Mouse (Mus musculus) liver, embryonic 14.5 days (tissue): ENCODE measurements at regions not wholly inside any gene's neighbourhood (a gene's known extent, or its start where the extent isn't known, plus 50 kb on each side); places are given as distances from the start of the nearest gene placed in this dataset.

Experiments used
- ATAC-seq: fragments of 200-750 bp; cut with Nextera tagmentation; 2 replicates; pipeline ENCODE4 v1.8.0; 2017; ENCODE audit warnings: moderate number of reproducible peaks, mild to moderate bottlenecking, moderate library complexity; ENCODE audit not compliant: insufficient read depth
- DNase-seq, 3 experiments: peaks; one replicate each; pipeline ENCODE4 v3.0.0-alpha.2; 2012 to 2013; ENCODE audit warnings: low read depth in 3 of 3, low spot score in 3 of 3
- H3K27ac ChIP-seq: fragments of 300-500 bp; sonication (generic); 2 replicates; pipeline ENCODE4 v1.5.1; 2014; ENCODE audit warnings: moderate library complexity, mild to moderate bottlenecking, control low read depth, inconsistent platforms
- H3K27me3 ChIP-seq: fragments of 300-500 bp; sonication (generic); 2 replicates; pipeline ENCODE4 v1.6.1; 2014; ENCODE audit warnings: mild to moderate bottlenecking, low read length, moderate library complexity; ENCODE audit not compliant: control insufficient read depth, insufficient read depth
- H3K36me3 ChIP-seq: fragments of 300-500 bp; sonication (generic); replicated peaks from 2 replicates; pipeline ENCODE4 v1.6.1; 2014; ENCODE audit warnings: low read depth; ENCODE audit not compliant: control insufficient read depth, insufficient read depth
- H3K4me1 ChIP-seq, 2 experiments: fragments of 200-500 bp in 1 of 2; fragments of 300-500 bp in 1 of 2; sonication (generic) in 1 of 2; replicated peaks; 2 replicates each; pipeline ENCODE4 v1.6.1; 2012 to 2014; ENCODE audit warnings: antibody characterized with exemption in 1 of 2, inconsistent platforms in 1 of 2, low read length in 1 of 2; ENCODE audit not compliant: control insufficient read depth in 2 of 2, insufficient read depth in 2 of 2
- H3K4me2 ChIP-seq: fragments of 300-500 bp; sonication (generic); 2 replicates; pipeline ENCODE4 v1.6.1; 2014; ENCODE audit warnings: low read depth, mild to moderate bottlenecking, control low read depth, moderate library complexity
- H3K4me3 ChIP-seq, 2 experiments: fragments of 200-500 bp in 1 of 2; fragments of 300-500 bp in 1 of 2; sonication (generic) in 1 of 2; 2 replicates each; pipeline ENCODE4 v1.5.1; 2012 to 2014; ENCODE audit warnings: low read depth in 2 of 2, low read length in 2 of 2, mild to moderate bottlenecking in 2 of 2, control low read depth in 1 of 2, inconsistent platforms in 1 of 2, moderate library complexity in 1 of 2; ENCODE audit not compliant: insufficient read depth in 1 of 2
- H3K9ac ChIP-seq: fragments of 300-500 bp; sonication (generic); replicated peaks from 2 replicates; pipeline ENCODE4 v1.6.1; 2014; ENCODE audit warnings: mild to moderate bottlenecking, control low read depth, moderate library complexity
- H3K9me3 ChIP-seq: fragments of 300-500 bp; sonication (generic); 2 replicates; pipeline ENCODE4 v1.6.1; 2016; ENCODE audit warnings: low read length, mixed read lengths; ENCODE audit not compliant: control insufficient read depth
- CTCF ChIP-seq: IDR thresholded peaks from 2 replicates; pipeline ENCODE4 v1.5.1; 2016; ENCODE audit warnings: antibody characterized with exemption, low read depth, control low read depth
- EP300 ChIP-seq: IDR thresholded peaks from 2 replicates; pipeline ENCODE4 v1.6.1; 2016; ENCODE audit warnings: antibody characterized with exemption, low read depth
- WGBS: fragments of 180-500 bp; shearing (Covaris S2); extraction: QIAGEN DNeasy Blood & Tissue Kit; methylation state at CpG from one replicate; pipeline ENCODE4 v1.1.7; 2014; ENCODE audit not compliant: insufficient replicate concordance; 5-methylcytosine and 5-hydroxymethylcytosine counted together

DNA sequence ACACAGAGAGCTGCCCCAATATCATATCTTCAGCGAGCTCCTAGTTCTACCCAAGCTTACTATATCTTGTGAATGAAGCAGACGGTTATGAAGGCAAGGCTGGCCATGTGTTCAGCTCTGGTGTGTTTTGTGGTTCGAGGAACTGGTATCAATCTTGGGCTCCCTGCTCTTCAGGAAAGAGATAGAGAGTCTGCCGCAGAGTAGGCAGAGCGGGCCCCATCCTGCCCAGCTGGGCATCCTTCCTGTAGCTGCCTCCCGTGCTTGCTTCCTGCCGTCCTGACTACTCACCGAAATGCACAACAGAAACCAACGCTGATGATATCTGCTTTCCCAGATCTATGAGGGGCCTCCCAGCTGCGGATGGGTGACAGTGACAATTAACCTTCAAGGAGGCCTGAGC is 60.3 kb downstream of the Snrpe start:
- H3K4me3 ChIP-seq, result no peak overlapping the region
- ATAC-seq, result no peak
- H3K9me3 ChIP-seq, result no peaks in the 10 kb centered on the region
- H3K4me2 ChIP-seq, result no peak overlapping the region
- no peaks in the 10 kb centered on the region for H3K4me1 ChIP-seq
- no peak overlapping the region for H3K27ac ChIP-seq
- WGBS, result 17% methylated on average over 10 of the region's 10 CpGs
- no peaks in the 10 kb centered on the region for H3K27me3 ChIP-seq
- no peak for TF ChIP-seq CTCF
- TF ChIP-seq EP300, result no peak; the same call in 1 of the 2 replicates
- no peaks in the 10 kb centered on the region for H3K36me3 ChIP-seq
- DNase-seq, result no peak
- H3K9ac ChIP-seq, result no peak overlapping the region

DNA sequence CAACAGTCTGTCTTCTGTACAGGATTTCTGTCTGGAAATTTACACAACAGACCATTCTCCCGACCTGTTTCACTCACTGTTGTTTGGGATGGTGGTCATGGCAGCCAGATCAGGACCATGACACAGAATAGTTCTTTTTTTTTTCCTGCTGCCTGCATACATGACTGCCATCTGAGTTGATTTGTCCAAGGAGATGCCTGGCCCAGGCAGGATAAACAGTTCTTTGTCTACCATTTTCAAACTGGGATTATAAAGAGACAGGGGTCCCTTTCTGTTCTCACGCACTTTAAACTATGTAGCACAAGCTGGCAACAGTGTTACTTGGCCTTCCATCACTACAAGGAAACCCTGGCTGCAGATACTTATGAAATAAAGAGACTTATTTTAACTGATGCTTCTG is 61.1 kb downstream of the Snrpe start:
- no peak overlapping the region for H3K4me3 ChIP-seq
- H3K9ac ChIP-seq, result no peak overlapping the region
- no peak overlapping the region for H3K27ac ChIP-seq
- H3K9me3 ChIP-seq, result no peaks in the 10 kb centered on the region
- no peak for ATAC-seq
- no peaks in the 10 kb centered on the region for H3K27me3 ChIP-seq
- DNase-seq, result no peak
- H3K4me1 ChIP-seq, result no peaks in the 10 kb centered on the region
- H3K4me2 ChIP-seq, result no peak overlapping the region
- WGBS, result 43% methylated on average over 2 of the region's 2 CpGs
- no peaks in the 10 kb centered on the region for H3K36me3 ChIP-seq
- TF ChIP-seq EP300 (no peak), CTCF (no peak)

DNA sequence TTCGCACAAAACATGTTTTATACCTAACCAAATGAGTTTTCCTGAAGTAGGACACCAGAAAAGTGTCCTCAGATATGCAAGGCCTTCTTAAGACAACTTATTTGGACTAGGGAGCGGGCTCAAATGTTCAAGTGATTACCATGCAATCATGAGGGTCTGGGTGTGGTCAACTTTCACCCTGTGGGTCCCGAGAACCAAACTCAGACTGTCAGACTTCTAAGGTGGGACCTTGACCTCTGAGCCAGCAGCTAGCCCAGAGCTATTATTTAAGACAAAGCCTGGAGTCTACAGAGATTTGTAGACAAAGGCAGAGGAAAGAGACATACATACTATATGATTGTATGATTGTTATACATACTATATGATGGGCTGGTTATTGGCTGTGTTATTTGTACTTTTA is 62.5 kb downstream of the Snrpe start:
- Histone ChIP-seq H3K36me3 (no peaks in the 10 kb centered on the region), H3K4me2 (no peak overlapping the region), H3K27me3 (no peaks in the 10 kb centered on the region), H3K27ac (no peak overlapping the region), H3K9ac (no peak overlapping the region), H3K4me3 (no peak overlapping the region), H3K4me1 (no peaks in the 10 kb centered on the region), H3K9me3 (no peaks in the 10 kb centered on the region)
- WGBS, result 57% methylated on average over 3 of the region's 3 CpGs
- no peak for TF ChIP-seq CTCF
- TF ChIP-seq EP300, result no peak
- ATAC-seq (no peak), DNase-seq (no peak)

DNA sequence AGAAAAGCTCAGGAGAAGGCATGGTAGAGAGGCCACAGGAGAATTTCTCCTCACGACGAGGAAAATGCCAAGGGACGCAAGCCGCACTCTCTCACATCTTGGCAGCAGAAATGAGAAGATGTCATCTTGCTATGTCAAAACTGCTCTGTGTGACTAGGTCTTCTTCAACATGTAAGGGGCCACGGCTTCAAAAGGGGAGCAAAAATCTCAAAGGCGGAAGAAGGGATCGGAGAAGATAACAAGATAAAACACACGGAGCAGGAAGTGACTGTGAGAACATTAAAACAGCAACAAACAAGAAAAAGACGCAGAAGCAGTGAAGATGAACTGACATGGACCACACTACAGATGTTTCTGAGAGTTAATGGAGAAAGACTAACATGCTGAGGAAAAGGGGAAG is 65.1 kb downstream of the Snrpe start:
- no peak overlapping the region for H3K27ac ChIP-seq
- H3K9me3 ChIP-seq, result no peaks in the 10 kb centered on the region
- DNase-seq (no peak), ATAC-seq (no peak)
- no peaks in the 10 kb centered on the region for H3K4me1 ChIP-seq
- no peak overlapping the region for H3K9ac ChIP-seq
- no peak overlapping the region for H3K4me3 ChIP-seq
- no peak for TF ChIP-seq EP300
- TF ChIP-seq CTCF, result no peak
- WGBS, result 48% methylated on average over 9 of the region's 9 CpGs
- H3K36me3 ChIP-seq, result no peaks in the 10 kb centered on the region
- no peak overlapping the region for H3K4me2 ChIP-seq
- no peaks in the 10 kb centered on the region for H3K27me3 ChIP-seq

DNA sequence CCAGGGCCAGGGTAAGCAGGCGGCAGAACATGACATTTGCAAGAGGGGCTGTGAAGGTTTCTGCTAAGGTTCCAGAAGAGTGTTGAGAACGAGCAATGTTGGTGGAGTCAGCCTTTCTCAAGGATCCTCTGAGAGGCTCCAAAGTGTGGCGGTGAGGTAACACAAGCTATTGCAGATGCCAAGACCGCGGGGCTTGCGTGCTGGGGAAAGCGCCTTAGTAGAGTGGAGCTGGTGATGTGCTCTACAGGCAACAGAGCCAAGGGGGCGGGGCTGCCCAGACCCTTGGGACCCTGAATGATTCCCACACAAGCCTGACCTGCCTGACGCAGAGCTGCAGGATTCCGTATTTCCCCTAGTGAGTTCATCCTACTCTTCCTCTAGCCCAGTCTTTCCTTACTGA is 66.3 kb downstream of the Snrpe start:
- Histone ChIP-seq H3K27me3 (no peaks in the 10 kb centered on the region), H3K4me3 (no peak overlapping the region), H3K27ac (no peak overlapping the region), H3K9ac (no peak overlapping the region), H3K36me3 (no peaks in the 10 kb centered on the region), H3K9me3 (no peaks in the 10 kb centered on the region), H3K4me2 (no peak overlapping the region), H3K4me1 (no peaks in the 10 kb centered on the region)
- no peak for TF ChIP-seq EP300
- no peak for TF ChIP-seq CTCF
- no peak for ATAC-seq
- WGBS, result 77% methylated on average over 10 of the region's 10 CpGs
- DNase-seq, result no peak
